Mouse (Mus musculus): Measurements from ENCODE around the gene Lrrc4c.
A peak's percentile ranks its signal among the peaks of the same experiment; 100 is the strongest.

DNA sequence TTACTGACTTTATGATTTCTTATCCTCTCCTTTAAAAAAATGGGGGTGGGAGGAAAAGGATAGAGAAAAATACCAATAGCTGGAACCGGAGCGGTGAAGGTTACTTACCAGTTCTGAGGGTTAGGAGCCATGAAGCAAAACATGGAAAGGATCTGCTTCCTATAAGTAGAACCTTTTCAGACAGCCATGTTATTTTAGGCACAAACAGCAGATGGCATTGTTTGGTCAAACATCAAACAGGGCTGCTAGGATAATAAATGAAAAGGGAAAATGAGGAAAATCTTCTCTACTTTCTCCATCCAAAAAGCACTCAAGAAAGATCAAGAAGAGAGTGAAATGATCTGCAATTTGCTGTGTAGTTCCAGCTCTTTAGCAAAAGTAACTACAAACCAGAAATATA, 1296.8 kb downstream of the Lrrc4c start:
- TF ChIP-seq MAFK (IDR thresholded peaks at IDR 0.05; ENCODE audit: insufficient read depth, low read depth, low read length) (no peak), ZNF384 (IDR thresholded peaks at IDR 0.05; ENCODE audit: low read depth, low read length) (no peak), HCFC1 (IDR thresholded peaks at IDR 0.05; ENCODE audit: borderline replicate concordance, insufficient read depth, low read length) (no peak), ZC3H11A (IDR thresholded peaks at IDR 0.05; ENCODE audit: borderline replicate concordance, low read depth, low read length) (0 out of 2 replicates have a peak, but pooled peaks have one; percentile 23), CHD2 (IDR thresholded peaks at IDR 0.05; ENCODE audit: low read depth, low read length) (no peak)

Data from ES-E14 (cell line).